ENCODE assay signal across 20 mouse cellular contexts in the genomic region with DNA sequence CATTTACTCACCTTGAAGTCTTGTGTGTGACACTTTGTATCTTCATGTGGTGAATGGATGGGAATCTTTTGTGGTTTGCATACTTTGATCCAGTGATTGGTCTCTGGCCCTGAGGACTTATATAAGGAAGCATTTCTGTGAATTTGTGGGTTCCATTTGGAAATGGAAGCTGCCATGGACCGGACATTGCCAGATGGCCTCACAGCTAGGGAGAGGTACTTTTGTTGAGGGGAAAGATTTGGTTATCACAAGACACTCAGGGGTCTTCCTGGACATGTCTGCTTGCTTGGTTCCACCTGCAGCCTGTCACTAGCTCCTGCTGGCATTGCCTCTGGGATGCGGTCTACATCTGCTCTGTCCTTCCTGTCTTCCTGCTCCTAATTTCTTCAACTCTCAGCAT. TPM values are rescaled to one million over a fixed set of nuclear protein-coding genes. Genes with fewer than 3 reads are reported as not detected.
"Had no signal": no experiment of that assay in that cellular context is flagged by ENCODE, and none has a peak within 500 bp of the region (broad histone marks: within the 10 kb centered on the region; RNA-seq: fewer than 3 reads in every experiment).

No protein-coding gene starts in this region.

RNA-seq across cellular contexts. Expression of gene Bcl2a1a, which starts 23.1 kb away (rescaled TPM):
- total RNA-seq: forebrain, postnatal 0 days; gastrocnemius, adult 18-20 months; gastrocnemius, adult 2 months; gastrocnemius, adult 8-10 months; gastrocnemius, postnatal 25 days; gastrocnemius, postnatal 36 days; gastrocnemius, postnatal 4 days had no signal
- polyA plus RNA-seq: embryonic facial prominence, embryonic 10.5 days; embryonic facial prominence, embryonic 11.5 days; embryonic facial prominence, embryonic 12.5 days; embryonic facial prominence, embryonic 13.5 days; erythroblast, embryonic 14.5 days; forebrain, embryonic 10.5 days; forebrain, embryonic 11.5 days; forebrain, embryonic 12.5 days; forebrain, embryonic 13.5 days; forebrain, embryonic 14.5 days; forebrain, embryonic 15.5 days; forebrain, embryonic 16.5 days; forebrain, postnatal 0 days; heart, embryonic 10.5 days had no signal
